Mouse (Mus musculus) intestine, embryonic 14.5 days (tissue): Measurements from ENCODE around the gene Ppp1r9a. TPM values are rescaled to one million over a fixed set of nuclear protein-coding genes. Genes with fewer than 3 reads are reported as not detected.

ENCODE experiments used
- ATAC-seq: fragments of 200-750 bp; cut with Nextera tagmentation; replicated peaks from 2 replicates; pipeline ENCODE4 v1.8.0; 2017; ENCODE audit warnings: low read depth, moderate number of reproducible peaks, moderate TSS enrichment, moderate library complexity; ENCODE audit not compliant: low FRiP score, low TSS enrichment
- DNase-seq: peaks from one replicate; pipeline ENCODE4 v3.0.0-alpha.2; 2018; ENCODE audit warnings: low spot score
- H3K27ac ChIP-seq: fragments of 300-500 bp; sonication (generic); 2 replicates; pipeline ENCODE4 v1.5.1; 2014; ENCODE audit warnings: low read depth, mild to moderate bottlenecking, control low read depth
- H3K27me3 ChIP-seq: fragments of 300-500 bp; sonication (generic); replicated peaks from 2 replicates; pipeline ENCODE4 v1.6.1; 2014; ENCODE audit warnings: low read length, control low read depth; ENCODE audit not compliant: control insufficient read depth, insufficient read depth
- H3K36me3 ChIP-seq: fragments of 300-500 bp; sonication (generic); 2 replicates; pipeline ENCODE4 v1.6.1; 2014; ENCODE audit warnings: low read length, control low read depth; ENCODE audit not compliant: control insufficient read depth, insufficient read depth
- H3K4me1 ChIP-seq: fragments of 300-500 bp; sonication (generic); replicated peaks from 2 replicates; pipeline ENCODE4 v1.6.1; 2014; ENCODE audit warnings: low read length, control low read depth, mixed read lengths; ENCODE audit not compliant: control insufficient read depth, insufficient read depth
- H3K4me2 ChIP-seq: fragments of 300-500 bp; sonication (generic); 2 replicates; pipeline ENCODE4 v1.6.1; 2014; ENCODE audit warnings: low read length
- H3K4me3 ChIP-seq: fragments of 300-500 bp; sonication (generic); 2 replicates; pipeline ENCODE4 v1.5.1; 2014; ENCODE audit warnings: low read depth, low read length, control low read depth, mixed read lengths
- H3K9ac ChIP-seq: fragments of 300-500 bp; sonication (generic); 2 replicates; pipeline ENCODE4 v1.6.1; 2014; ENCODE audit warnings: mild to moderate bottlenecking, low read length
- H3K9me3 ChIP-seq: fragments of 300-500 bp; sonication (generic); 2 replicates; pipeline ENCODE4 v1.6.1; 2016; ENCODE audit warnings: low read length, control low read depth; ENCODE audit not compliant: control insufficient read depth
- WGBS: fragments of 180-500 bp; shearing (Covaris S2); extraction: QIAGEN DNeasy Blood & Tissue Kit; methylation state at CpG from one replicate; pipeline ENCODE4 v1.1.7; 2014; 5-methylcytosine and 5-hydroxymethylcytosine counted together
- polyA plus RNA-seq: library from polyadenylated mRNA; unstranded; fragments of >200 nt; fragmentation: Nextera tagmentation; extraction: Ambion mirVana; gene quantifications from 2 replicates; pipeline ENCODE4 v1.2.1, GENCODE M21; 2014

Ppp1r9a gene
- polyA plus RNA-seq, 1 experiment from 2014 or later: 22.7 TPM

DNA sequence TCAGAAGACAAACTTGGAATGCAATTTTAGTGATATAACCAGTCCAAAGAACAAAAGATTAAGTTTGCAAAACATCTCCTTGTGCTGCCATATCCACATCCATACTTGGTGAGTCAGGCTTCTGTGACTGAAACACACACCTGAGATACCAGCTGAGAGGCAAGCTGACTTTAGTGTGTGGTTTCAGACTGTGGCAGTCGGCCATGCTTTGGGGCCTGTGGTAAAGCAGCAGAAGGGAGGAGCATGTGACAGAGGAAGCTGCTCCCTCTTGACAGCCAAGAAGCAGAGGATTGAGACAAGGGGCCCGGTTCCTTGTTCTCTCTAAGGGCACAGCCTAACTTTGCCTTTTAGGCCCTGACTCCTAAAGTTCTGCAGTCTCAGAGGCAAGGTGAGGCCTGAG is 149.6 kb downstream of the Ppp1r9a start:
- Histone ChIP-seq H3K9me3 (no peaks in the 10 kb centered on the region), H3K4me3 (no peak overlapping the region), H3K36me3 (no peaks in the 10 kb centered on the region), H3K27ac (no peak overlapping the region), H3K4me1 (no peaks in the 10 kb centered on the region), H3K9ac (no peak overlapping the region), H3K4me2 (no peak overlapping the region), H3K27me3 (no peaks in the 10 kb centered on the region)
- DNase-seq (no peak), ATAC-seq (no peak)
- 75% methylated on average over 2 of the region's 2 CpGs for WGBS

DNA sequence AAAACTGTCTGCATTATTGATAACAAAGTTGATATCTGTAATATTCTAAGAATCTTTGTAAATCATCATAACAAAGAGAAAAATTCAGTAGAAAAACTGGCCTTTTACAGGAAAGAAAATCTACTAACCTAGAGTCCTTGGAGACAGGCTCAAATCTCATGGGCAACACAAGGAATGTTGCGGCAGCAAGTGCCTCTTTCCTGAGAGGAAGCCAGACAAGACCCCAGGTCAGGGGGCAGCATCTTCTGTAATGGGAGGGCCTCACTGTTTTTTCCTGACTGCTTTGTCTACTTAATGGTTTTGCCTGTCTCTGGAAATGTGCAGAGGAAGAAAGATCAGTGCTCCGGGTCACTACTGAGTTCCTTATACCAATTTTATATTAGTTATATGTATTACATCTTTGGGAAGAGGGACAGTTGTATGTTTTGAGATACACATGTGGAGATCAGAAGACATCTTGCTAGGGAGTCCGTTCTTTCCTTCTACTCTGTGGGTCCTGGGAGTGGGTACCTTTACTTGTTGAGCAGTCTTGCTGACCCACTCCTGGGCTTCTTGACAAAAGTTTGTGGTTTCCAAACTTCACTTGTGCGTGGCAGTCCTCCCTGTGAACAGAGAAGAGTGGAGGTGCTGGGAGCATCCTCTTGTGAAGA is 151.9 kb downstream of the Ppp1r9a start:
- WGBS: 76% methylated on average over 4 of the region's 4 CpGs
- Histone ChIP-seq H3K4me2 (no peak overlapping the region), H3K4me3 (no peak overlapping the region), H3K9me3 (no peaks in the 10 kb centered on the region), H3K4me1 (no peaks in the 10 kb centered on the region), H3K27me3 (no peaks in the 10 kb centered on the region), H3K36me3 (no peaks in the 10 kb centered on the region), H3K27ac (no peak overlapping the region), H3K9ac (no peak overlapping the region)
- no peak for DNase-seq
- no peak for ATAC-seq

DNA sequence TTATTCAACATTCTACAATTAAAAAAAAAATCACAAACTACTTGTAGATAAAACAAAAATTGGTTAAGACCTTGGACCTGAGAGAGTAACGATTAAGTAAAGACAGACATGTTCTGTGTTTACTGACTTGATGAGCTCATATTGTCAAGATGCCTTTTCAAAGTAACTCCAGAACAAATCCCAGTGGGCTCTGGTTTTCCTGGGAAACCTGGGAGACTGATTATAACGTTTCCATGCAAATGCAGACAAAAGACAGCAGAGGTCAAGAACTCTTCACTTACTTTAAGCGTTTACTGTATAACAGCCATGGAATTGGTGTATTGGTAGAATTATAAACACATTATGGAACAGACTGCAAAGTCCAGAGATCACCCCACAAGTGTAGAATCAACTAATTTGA is 172.0 kb downstream of the Ppp1r9a start:
- peaks cover 4% of the 10 kb centered on the region; the same call in 1 of the 2 replicates for H3K36me3 ChIP-seq
- H3K9me3 ChIP-seq: no peaks in the 10 kb centered on the region
- 53% methylated on average over 3 of the region's 3 CpGs for WGBS
- H3K27me3 ChIP-seq: no peaks in the 10 kb centered on the region
- ATAC-seq: no peak
- no peak overlapping the region for H3K9ac ChIP-seq
- no peaks in the 10 kb centered on the region for H3K4me1 ChIP-seq
- H3K4me2 ChIP-seq: no peak overlapping the region
- H3K4me3 ChIP-seq: no peak overlapping the region
- no peak overlapping the region for H3K27ac ChIP-seq
- DNase-seq: no peak

DNA sequence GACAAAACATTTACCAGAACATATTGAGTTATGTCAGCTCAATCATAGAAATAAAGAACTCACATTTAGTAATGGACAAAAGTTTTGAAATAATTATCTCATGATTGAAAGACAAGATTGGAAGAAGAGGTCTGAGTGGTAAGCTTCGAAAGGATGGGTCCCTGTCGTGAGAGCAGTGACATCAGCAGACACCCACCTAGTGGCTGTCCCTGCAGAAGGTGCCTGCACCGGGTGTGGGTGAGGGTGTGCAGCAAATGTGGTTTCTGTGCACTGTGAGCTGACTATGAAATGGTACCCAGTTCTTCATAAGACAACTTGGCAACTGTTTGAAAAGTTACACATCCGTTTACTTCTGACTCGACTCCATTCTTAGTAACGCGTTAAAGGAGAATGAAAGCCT is 173.0 kb downstream of the Ppp1r9a start:
- no peak overlapping the region for H3K4me3 ChIP-seq
- no peaks in the 10 kb centered on the region for H3K27me3 ChIP-seq
- no peak overlapping the region for H3K27ac ChIP-seq
- H3K36me3 ChIP-seq: peaks cover 4% of the 10 kb centered on the region; the same call in 1 of the 2 replicates
- WGBS: 70% methylated on average over 7 of the region's 7 CpGs
- no peak overlapping the region for H3K9ac ChIP-seq
- H3K4me1 ChIP-seq: peaks cover 5% of the 10 kb centered on the region
- ATAC-seq (no peak), DNase-seq (no peak)
- H3K9me3 ChIP-seq: no peaks in the 10 kb centered on the region
- no peak overlapping the region for H3K4me2 ChIP-seq

DNA sequence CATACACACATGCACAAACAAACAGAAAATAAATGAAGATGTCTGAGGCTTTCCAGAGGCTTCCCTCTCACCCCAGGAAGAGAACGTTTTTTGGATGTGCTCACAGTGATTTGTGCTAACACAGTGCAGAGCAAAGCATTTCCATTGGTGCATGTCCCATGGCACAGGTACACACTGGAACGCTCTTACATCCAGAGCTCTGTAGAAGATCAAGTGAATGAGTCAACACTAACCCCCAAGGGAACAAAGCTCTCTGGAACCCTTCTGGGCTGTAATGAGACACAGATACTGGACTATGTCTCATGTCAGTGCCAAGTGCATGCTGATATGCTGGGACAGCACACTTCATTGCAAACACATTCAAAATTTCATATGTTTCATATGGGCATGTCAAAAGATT is 175.3 kb downstream of the Ppp1r9a start:
- peaks cover 4% of the 10 kb centered on the region; the same call in 1 of the 2 replicates for H3K36me3 ChIP-seq
- no peak overlapping the region for H3K4me3 ChIP-seq
- H3K27ac ChIP-seq: no peak overlapping the region
- H3K27me3 ChIP-seq: no peaks in the 10 kb centered on the region
- WGBS: 47% methylated on average over 2 of the region's 2 CpGs
- no peak overlapping the region for H3K9ac ChIP-seq
- ATAC-seq (no peak), DNase-seq (no peak)
- no peak overlapping the region for H3K4me2 ChIP-seq
- no peaks in the 10 kb centered on the region for H3K9me3 ChIP-seq
- peaks cover 23% of the 10 kb centered on the region for H3K4me1 ChIP-seq

DNA sequence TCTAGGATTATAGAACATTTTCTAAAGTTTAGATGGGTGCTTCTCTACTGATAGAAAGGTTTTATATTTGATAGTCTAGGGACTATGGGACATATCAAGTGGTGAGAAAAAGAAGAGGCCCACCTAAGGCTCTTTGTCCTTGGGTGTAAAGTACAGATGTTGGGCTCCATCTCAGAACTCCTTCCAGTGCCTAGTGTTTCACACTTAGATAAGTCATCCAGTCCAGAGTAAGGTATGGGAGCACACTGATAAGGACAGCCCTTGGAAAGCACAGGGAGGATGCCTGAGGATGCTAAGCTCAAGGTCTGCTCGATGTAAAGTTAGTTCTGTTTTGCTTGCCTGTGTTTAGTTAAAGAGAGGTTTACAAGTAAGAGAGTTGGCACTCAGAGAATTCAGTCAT is 176.4 kb downstream of the Ppp1r9a start:
- no peak overlapping the region for H3K9ac ChIP-seq
- H3K27me3 ChIP-seq: no peaks in the 10 kb centered on the region
- peaks cover 4% of the 10 kb centered on the region; the same call in 1 of the 2 replicates for H3K36me3 ChIP-seq
- no peak for ATAC-seq
- DNase-seq: no peak
- H3K27ac ChIP-seq: no peak overlapping the region
- WGBS: 80% methylated on average over 1 of the region's 1 CpGs
- H3K4me3 ChIP-seq: no peak overlapping the region
- peaks cover 31% of the 10 kb centered on the region for H3K4me1 ChIP-seq
- H3K9me3 ChIP-seq: no peaks in the 10 kb centered on the region
- no peak overlapping the region for H3K4me2 ChIP-seq

DNA sequence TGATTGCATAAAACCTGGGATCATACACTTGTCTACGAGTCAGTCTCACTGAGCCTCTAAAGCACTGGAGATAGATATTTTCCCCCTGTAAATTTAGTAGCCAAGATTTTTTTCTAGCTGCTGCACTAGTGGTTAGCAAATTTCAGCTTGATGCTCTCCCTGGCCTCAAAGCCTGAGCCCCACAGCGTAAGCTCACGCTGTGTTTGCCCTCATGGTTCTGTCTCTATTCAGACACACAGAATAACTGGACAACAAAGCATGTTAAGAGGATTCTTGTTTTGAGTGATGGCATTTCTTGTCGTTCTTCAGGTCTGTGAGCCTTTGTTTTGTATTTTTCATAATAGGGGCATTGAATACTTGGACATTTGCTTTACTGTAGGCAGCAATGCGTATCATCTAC is 177.4 kb downstream of the Ppp1r9a start:
- Histone ChIP-seq H3K9me3 (no peaks in the 10 kb centered on the region), H3K36me3 (peaks cover 4% of the 10 kb centered on the region; the same call in 1 of the 2 replicates), H3K4me2 (no peak overlapping the region), H3K4me1 (peaks cover 34% of the 10 kb centered on the region), H3K9ac (no peak overlapping the region), H3K4me3 (no peak overlapping the region), H3K27ac (peak overlapping the region; percentile 79), H3K27me3 (no peaks in the 10 kb centered on the region)
- no peak for ATAC-seq
- WGBS: 75% methylated on average over 5 of the region's 5 CpGs
- no peak for DNase-seq

DNA sequence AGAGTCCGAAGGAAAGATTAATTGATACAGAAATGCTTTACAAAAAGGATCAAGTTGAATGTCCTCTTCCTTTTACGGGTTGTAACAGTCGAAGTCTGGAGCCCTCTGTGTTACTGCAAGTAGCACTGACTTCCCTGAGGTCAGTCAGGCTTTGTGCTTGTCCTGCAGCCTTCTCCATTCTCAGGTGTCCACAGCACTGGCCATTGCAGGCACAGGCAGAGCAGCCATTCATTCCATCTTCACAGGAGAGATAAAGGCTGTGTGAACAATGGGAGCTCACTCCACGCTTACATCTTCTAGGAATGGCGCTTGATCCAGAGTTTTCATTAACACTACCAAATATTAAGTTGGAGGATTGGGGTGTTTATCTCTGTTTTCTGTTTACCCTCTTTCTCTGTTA is 177.8 kb downstream of the Ppp1r9a start:
- Histone ChIP-seq H3K9ac (no peak overlapping the region), H3K27me3 (no peaks in the 10 kb centered on the region), H3K4me3 (no peak overlapping the region), H3K36me3 (peaks cover 4% of the 10 kb centered on the region; the same call in 1 of the 2 replicates), H3K4me1 (peaks cover 34% of the 10 kb centered on the region), H3K27ac (peak overlapping the region; percentile 79), H3K9me3 (no peaks in the 10 kb centered on the region), H3K4me2 (no peak overlapping the region)
- WGBS: 66% methylated on average over 5 of the region's 5 CpGs
- ATAC-seq: no peak
- no peak for DNase-seq

DNA sequence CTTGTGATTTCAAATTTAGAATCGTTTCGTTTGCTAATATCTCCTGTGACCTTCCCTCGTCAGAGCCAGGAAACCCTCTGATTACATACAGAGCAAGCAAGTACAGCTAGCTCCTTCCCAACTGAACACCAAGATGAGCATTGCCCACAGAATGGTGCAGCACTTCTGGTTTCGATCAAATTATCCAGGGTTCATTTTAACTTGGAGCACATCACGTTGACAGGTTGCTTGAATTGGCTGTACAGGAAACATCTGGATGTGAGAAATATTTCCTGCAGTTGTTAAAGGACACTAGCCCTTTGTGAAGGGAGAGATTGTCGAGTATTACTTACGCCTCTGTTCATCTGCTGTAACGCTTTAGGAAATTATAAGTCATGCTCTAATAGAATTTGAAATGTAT is 178.4 kb downstream of the Ppp1r9a start:
- no peaks in the 10 kb centered on the region for H3K27me3 ChIP-seq
- H3K9ac ChIP-seq: no peak overlapping the region
- H3K9me3 ChIP-seq: no peaks in the 10 kb centered on the region
- H3K4me2 ChIP-seq: no peak overlapping the region; the same call in 1 of the 2 replicates
- H3K4me1 ChIP-seq: peaks cover 34% of the 10 kb centered on the region
- H3K27ac ChIP-seq: peak overlapping the region; percentile 79
- 20% methylated on average over 8 of the region's 8 CpGs for WGBS
- DNase-seq: no peak
- peaks cover 4% of the 10 kb centered on the region; the same call in 1 of the 2 replicates for H3K36me3 ChIP-seq
- H3K4me3 ChIP-seq: no peak overlapping the region
- no peak for ATAC-seq
